Mouse (Mus musculus): ENCODE data around the gene Shld2. TPM values are rescaled to one million over a fixed set of nuclear protein-coding genes. Genes with fewer than 3 reads are reported as not detected.
A peak's percentile ranks its signal among the peaks of the same experiment; 100 is the strongest.

Gene Shld2
- polyA plus RNA-seq (2012; fragmentation: generic; extraction: Trizol), result 2.6 TPM

DNA sequence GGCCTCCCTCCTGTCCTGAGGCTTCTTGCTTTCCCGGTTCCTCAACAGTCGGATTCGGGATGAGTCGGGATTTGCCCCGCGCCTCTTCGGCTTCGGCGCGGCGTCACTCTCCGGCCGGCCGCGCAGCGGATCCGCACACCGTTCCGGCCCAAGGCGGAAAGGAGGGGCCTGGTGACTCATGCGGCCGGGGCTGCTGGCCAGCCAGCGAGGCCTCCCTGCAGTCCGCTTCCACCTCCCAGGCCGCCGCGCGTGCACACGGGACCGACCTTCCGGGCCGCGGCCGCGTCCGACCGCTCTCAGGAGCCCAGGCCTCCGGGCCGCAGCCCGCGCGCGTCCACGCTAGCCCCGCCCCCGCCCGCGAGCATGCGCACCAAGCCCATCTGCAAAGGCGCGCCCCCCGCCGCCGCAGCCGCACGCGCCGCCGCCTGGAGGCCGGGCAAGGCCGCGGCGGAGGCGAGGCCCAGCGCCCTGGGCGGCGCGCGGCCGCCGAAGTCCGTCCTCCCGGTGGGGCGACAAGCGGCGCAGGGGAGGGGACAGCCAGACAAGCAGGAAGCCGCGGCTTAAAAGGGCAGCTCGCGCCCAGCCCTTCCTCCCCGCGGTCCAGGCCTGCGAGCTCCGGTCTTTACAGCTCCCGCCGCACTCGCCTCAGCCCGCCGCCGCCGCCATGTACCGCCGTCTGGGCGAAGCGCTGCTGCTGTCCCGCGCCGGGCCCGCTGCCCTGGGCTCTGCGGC is at the start of gene Shld2, which contains the start of gene Glud1:
TSS of gene Shld2 (minus strand) at position 260 of the 732 bp plus-strand sequence.
TSS of gene Glud1 (plus strand) at position 494 of the 732 bp plus-strand sequence.
- TF ChIP-seq MAX (IDR thresholded peaks at IDR 0.05; ENCODE audit: low read depth) (no peak), POLR2A (IDR thresholded peaks at IDR 0.05; ENCODE audit: insufficient read length, low read depth) (peak; percentile 84), MYOD1 (IDR thresholded peaks at IDR 0.05; ENCODE audit: control insufficient read depth in 1 of 3, insufficient read length in 2 of 3, low read depth in 2 of 3) (no peak), POLR2AphosphoS2 (IDR thresholded peaks at IDR 0.05; ENCODE audit: insufficient read length, low read depth) (peak; percentile 94), CEBPB (IDR thresholded peaks at IDR 0.05; ENCODE audit: insufficient read depth, poor library complexity, severe bottlenecking) (no peak), SRF (IDR thresholded peaks at IDR 0.05; ENCODE audit: control insufficient read depth, insufficient read length, low read depth) (peak; percentile 73), MYOG (IDR thresholded peaks at IDR 0.05; ENCODE audit: control insufficient read depth in 1 of 3, insufficient read depth in 1 of 3, insufficient read length in 2 of 3, low read depth in 2 of 3) (peak in 1 of 3 experiments; percentile 28)
- Histone ChIP-seq H3K27me3 (ENCODE audit: control insufficient read depth, insufficient read depth, insufficient read length) (no peaks in the 10 kb centered on the region), H3ac (ENCODE audit: control insufficient read depth, insufficient read length) (peak within 1 kb of the TSS; percentile 54), H3K36me3 (ENCODE audit: control insufficient read depth, insufficient read depth) (peaks cover 12% of the 10 kb centered on the region), H3K4me2 (ENCODE audit: low read depth) (peak within 1 kb of the TSS; percentile 90), H3K4me3 (peak within 1 kb of the TSS; percentile 65), H3K79me2 (ENCODE audit: control insufficient read depth, insufficient read depth) (peaks cover 45% of the 10 kb centered on the region)

GRCm38 (mm10) chr14:34359676-34360244 is 49.5 kb upstream of the Shld2 start:
- no peak for TF ChIP-seq CEBPB (IDR thresholded peaks at IDR 0.05; ENCODE audit: insufficient read depth, poor library complexity, severe bottlenecking)
- no peak for TF ChIP-seq USF1 (IDR thresholded peaks at IDR 0.05; ENCODE audit: low read depth)
- no peak for TF ChIP-seq MAX (IDR thresholded peaks at IDR 0.05; ENCODE audit: low read depth)
- TF ChIP-seq MYOD1 (IDR thresholded peaks at IDR 0.05; ENCODE audit: control insufficient read depth in 1 of 3, insufficient read length in 2 of 3, low read depth in 2 of 3), result no peak
- no peak for TF ChIP-seq SRF (IDR thresholded peaks at IDR 0.05; ENCODE audit: control insufficient read depth, insufficient read length, low read depth)
- no peak for TF ChIP-seq MYOG (IDR thresholded peaks at IDR 0.05; ENCODE audit: control insufficient read depth in 1 of 3, insufficient read depth in 1 of 3, insufficient read length in 2 of 3, low read depth in 2 of 3)
- Histone ChIP-seq H3K4me2 (ENCODE audit: low read depth) (no peak overlapping the region), H3K36me3 (ENCODE audit: control insufficient read depth, insufficient read depth) (no peaks in the 10 kb centered on the region), H3K27me3 (ENCODE audit: control insufficient read depth, insufficient read depth, insufficient read length) (no peaks in the 10 kb centered on the region), H3K79me2 (ENCODE audit: control insufficient read depth, insufficient read depth) (no peaks in the 10 kb centered on the region), H3ac (ENCODE audit: control insufficient read depth, insufficient read length) (no peak overlapping the region), H3K4me3 (no peak overlapping the region)

DNA sequence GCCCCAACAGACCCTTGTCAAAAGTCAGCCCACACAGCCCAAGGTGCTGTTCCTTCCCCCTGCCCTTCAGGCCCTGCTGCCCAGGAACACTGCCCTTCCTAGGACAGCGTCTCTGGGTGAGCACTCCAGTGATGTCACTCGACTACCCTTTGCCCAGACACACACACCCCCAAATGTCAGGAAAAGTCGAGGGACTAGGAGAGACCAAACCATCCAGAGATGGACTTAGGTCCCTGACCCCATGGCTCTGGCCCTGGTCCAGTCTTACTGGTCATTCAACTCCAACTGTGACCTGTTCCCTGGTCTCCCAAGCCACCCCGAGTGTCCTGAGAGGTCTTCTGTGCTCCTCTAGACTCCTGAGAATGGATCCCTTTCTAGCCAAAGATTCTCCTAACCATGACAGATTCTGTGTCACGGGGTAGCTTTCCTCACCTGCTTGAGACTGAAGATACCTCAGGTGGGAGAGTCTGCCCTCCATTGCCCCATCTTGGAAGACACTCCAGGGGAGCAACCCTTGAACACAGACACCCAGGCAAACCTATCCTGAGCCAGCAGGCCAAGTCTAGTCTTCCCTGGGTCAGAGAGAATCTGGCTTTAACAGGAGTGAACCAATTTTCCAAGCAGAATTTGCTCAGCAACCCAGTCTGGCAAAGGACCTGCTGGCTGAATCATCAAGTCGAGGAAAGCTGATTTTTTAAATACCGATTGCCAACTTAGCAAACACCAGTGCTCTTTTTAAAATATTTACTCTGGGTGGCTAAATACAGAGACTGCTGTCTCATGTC is 47.6 kb upstream of the Shld2 start:
- Histone ChIP-seq H3K79me2 (ENCODE audit: control insufficient read depth, insufficient read depth) (no peaks in the 10 kb centered on the region), H3K27me3 (ENCODE audit: control insufficient read depth, insufficient read depth, insufficient read length) (no peaks in the 10 kb centered on the region), H3K4me3 (no peak overlapping the region), H3ac (ENCODE audit: control insufficient read depth, insufficient read length) (no peak overlapping the region), H3K36me3 (ENCODE audit: control insufficient read depth, insufficient read depth) (no peaks in the 10 kb centered on the region), H3K4me2 (ENCODE audit: low read depth) (no peak overlapping the region)
- TF ChIP-seq E2F4 (IDR thresholded peaks at IDR 0.05; ENCODE audit: insufficient read depth) (no peak), MYOD1 (IDR thresholded peaks at IDR 0.05; ENCODE audit: control insufficient read depth in 1 of 3, insufficient read length in 2 of 3, low read depth in 2 of 3) (no peak), POLR2AphosphoS2 (IDR thresholded peaks at IDR 0.05; ENCODE audit: insufficient read length, low read depth) (no peak), MAX (IDR thresholded peaks at IDR 0.05; ENCODE audit: low read depth) (no peak), POLR2A (IDR thresholded peaks at IDR 0.05; ENCODE audit: insufficient read length, low read depth) (no peak)

GRCm38 (mm10) chr14:34355301-34355700 is 45.0 kb upstream of the Shld2 start, which contains the start of gene Fam25c:
Gene Fam25c (minus strand): TSS chr14:34355433.
- Histone ChIP-seq H3ac (ENCODE audit: control insufficient read depth, insufficient read length) (no peak within 1 kb of the TSS), H3K4me3 (no peak within 1 kb of the TSS), H3K79me2 (ENCODE audit: control insufficient read depth, insufficient read depth) (no peaks in the 10 kb centered on the region), H3K4me2 (ENCODE audit: low read depth) (no peak within 1 kb of the TSS), H3K36me3 (ENCODE audit: control insufficient read depth, insufficient read depth) (no peaks in the 10 kb centered on the region), H3K27me3 (ENCODE audit: control insufficient read depth, insufficient read depth, insufficient read length) (no peaks in the 10 kb centered on the region)
- TF ChIP-seq TCF12 (IDR thresholded peaks at IDR 0.05; ENCODE audit: insufficient read depth, poor library complexity, severe bottlenecking) (no peak), SRF (IDR thresholded peaks at IDR 0.05; ENCODE audit: control insufficient read depth, insufficient read length, low read depth) (no peak)

DNA sequence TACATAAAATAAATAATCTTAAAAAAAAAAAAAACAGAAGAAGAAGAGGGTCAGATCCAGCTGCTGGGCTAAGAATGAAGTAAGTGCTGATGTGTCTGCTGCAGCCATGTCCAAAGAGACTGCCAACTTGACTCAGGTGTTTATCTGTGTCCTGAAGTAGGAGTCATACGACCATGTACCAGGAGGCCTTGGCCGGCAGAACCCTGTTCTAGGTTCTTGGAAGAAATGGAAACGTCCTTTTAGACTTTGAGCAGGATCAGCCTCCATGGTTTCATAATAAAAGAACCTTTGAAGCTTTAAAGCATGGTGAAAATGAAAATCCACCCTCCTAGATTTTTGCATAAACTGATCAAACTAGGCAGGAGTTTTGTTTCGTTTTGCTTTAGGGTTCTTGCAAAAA is 44.2 kb upstream of the Shld2 start:
- no peak overlapping the region for H3K4me3 ChIP-seq
- no peak for TF ChIP-seq POLR2A (IDR thresholded peaks at IDR 0.05; ENCODE audit: insufficient read length, low read depth)
- no peak for TF ChIP-seq SRF (IDR thresholded peaks at IDR 0.05; ENCODE audit: control insufficient read depth, insufficient read length, low read depth)
- no peak for TF ChIP-seq REST (IDR thresholded peaks at IDR 0.05; ENCODE audit: insufficient read depth, insufficient read length)
- no peak for TF ChIP-seq MYOG (IDR thresholded peaks at IDR 0.05; ENCODE audit: control insufficient read depth in 1 of 3, insufficient read depth in 1 of 3, insufficient read length in 2 of 3, low read depth in 2 of 3)
- no peak for TF ChIP-seq MYOD1 (IDR thresholded peaks at IDR 0.05; ENCODE audit: control insufficient read depth in 1 of 3, insufficient read length in 2 of 3, low read depth in 2 of 3)
- TF ChIP-seq USF1 (IDR thresholded peaks at IDR 0.05; ENCODE audit: low read depth), result no peak

More for the DNA sequence above, 44.2 kb upstream of the Shld2 start:
- Histone ChIP-seq H3ac (ENCODE audit: control insufficient read depth, insufficient read length) (no peak overlapping the region), H3K36me3 (ENCODE audit: control insufficient read depth, insufficient read depth) (no peaks in the 10 kb centered on the region), H3K4me2 (ENCODE audit: low read depth) (no peak overlapping the region), H3K27me3 (ENCODE audit: control insufficient read depth, insufficient read depth, insufficient read length) (no peaks in the 10 kb centered on the region), H3K79me2 (ENCODE audit: control insufficient read depth, insufficient read depth) (no peaks in the 10 kb centered on the region)
